Mouse (Mus musculus): ENCODE measurements around the gene Sh3pxd2a.

- TF ChIP-seq CTCF (conservative IDR thresholded peaks at IDR 0.05; ENCODE audit: insufficient read depth, insufficient read length, low read depth, low read length) (no peak), POLR2A (IDR thresholded peaks at IDR 0.05; ENCODE audit: low read depth, low read length) (no peak)
Observed at GRCm38 (mm10) chr19:47427841-47428789, 36.1 kb downstream of the Sh3pxd2a start.
